Mouse (Mus musculus): ENCODE measurements around the gene Wif1. TPM values are rescaled to one million over a fixed set of nuclear protein-coding genes. Genes with fewer than 3 reads are reported as not detected.

Gene Wif1
- total RNA-seq (2021): 1 to 10 TPM; 2.3 to 2.5 TPM

DNA sequence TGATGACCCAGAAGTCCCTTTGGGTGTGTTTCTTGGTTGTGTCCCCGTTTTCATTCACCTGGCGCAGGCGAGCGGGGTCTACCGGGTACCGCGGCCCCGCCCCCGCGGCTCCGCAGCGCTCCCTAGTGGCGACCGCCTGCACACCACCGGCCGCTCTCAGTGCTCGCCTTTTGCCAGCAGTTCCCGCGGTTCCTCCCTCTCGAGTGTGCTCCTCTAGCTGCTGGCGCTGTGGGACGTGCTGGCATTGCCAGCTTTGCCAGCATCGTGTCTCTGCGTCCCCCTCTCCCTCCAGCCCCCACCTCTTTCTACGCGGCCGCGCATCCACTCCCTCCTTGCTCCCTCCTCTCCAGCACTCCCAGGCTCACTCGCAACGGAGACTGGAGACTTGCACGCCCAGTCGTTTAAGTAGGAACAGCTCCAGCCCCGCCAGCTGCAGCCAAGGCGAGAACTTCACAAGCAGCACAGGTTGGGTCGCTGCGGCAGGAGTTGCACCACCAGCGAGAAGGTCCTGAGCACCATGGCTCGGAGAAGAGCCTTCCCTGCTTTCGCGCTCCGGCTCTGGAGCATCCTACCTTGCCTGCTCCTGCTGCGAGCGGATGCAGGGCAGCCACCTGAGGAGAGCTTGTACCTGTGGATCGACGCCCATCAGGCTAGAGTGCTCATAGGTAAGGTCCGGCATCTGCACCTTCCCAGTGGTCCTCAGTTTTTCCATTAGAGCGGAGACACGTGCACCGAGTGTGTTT, at the start of gene Wif1:
Gene Wif1, plus strand, starts transcription at position 135 of the 743 bp plus-strand sequence.
- peak; percentile 77 to 85 for DNase-seq
- intact Hi-C loops (cut with DNase I): loop anchor here (1.0 to 5.0 kb wide), 4 partner anchors 55 to 222 kb away; partner anchors contain the start of gene Lemd3

DNA sequence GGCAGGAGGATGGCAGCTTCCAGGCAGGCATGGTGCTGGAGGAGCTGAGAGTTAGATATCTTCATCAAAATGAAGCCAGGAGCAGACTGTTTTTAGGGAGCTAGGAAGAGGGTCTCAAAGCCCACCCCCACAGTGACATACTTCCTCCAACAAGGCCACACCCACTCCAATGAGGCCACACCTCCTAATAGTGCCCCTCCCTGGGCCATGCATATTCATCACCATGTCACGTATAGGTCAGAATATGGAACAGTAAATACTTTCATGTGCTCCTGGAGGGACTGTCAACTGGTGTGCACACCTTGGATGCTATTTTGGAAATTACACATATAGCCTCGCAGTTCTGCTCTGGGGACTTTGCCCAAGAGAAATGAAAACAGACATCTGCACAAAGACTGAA, 31.6 kb upstream of the Wif1 start:
- DNase-seq: no peak
- intact Hi-C loops (cut with DNase I): no loop called here

DNA sequence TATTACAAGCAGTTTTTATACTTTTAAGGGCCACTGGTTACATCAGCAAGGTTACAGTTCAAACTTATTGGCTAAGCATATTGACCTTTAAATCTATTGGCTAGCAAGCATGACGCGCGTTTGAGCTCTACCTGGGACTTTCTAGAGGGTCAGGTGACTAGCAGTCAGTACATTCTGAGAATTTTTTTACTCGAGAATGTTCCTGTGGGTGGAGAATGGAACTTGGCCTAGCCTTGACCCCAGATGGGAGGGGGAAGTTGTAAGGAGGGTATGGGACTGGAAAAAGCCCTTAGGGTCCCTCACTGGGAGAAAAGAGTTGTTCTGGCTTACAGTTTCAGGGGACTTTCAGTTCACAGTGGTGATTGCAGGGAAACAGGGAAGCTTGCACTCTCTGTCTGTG, 22.3 kb upstream of the Wif1 start:
- DNase-seq: no peak
- intact Hi-C loops (cut with DNase I): no loop called here

DNA sequence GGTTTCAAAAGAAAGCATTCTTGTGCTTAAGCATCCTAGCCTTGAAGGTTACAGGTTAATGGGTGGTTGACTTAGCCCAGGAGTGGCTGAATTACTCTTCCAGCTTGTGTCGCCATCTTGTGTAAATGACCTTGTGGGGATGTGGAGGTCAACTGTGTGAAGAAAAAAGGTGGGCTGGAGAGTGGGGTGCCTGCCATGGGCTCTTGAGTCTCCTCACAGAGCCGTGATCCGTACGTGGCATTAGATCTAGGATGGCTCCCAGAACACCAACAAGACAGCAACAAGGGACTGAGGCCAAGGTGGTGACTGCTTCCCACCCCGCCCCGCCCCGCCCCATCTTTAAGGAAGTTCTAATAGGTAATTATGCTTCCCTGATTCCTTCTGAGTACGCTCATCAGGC, 17.5 kb upstream of the Wif1 start:
- intact Hi-C loops (cut with DNase I): no loop called here
- no peak for DNase-seq

DNA sequence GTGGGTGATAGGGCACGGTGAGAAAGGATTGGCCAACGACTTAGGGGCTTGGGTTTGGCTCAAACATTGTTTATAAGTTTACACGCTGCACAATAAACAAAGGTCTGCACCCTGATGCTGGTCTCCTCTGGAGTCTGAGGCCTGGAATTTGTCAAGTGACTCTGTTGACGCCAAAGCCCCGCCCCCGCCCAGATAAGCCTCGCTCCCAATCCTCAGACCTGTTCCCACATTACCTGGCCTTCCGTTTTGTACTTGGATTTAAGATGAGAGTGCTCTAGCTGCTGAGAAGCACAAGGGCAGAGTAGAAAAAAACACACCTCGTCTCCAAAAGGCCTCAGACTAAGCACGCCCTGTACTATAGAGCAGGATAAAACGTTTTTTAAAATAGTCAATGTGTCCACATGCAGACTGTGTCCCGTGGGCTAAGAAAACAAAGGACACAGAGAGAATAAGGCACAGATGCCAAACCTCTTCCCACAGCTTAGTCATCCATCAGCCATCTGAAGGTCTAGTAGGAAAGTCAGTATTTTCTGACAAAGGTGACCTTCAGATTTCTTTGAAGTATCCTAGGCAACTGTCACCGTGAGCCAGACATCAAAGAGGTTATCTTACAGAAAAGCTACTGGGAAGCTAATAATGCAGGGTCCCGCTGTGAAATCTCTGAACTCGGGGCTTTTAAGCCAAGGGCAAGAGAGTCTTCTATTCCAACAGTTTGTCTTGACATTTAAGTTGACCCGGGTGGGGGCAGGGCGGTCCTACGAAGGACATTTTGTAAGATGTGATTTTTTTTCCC, 16.9 kb upstream of the Wif1 start:
- intact Hi-C loops (cut with DNase I): no loop called here

DNA sequence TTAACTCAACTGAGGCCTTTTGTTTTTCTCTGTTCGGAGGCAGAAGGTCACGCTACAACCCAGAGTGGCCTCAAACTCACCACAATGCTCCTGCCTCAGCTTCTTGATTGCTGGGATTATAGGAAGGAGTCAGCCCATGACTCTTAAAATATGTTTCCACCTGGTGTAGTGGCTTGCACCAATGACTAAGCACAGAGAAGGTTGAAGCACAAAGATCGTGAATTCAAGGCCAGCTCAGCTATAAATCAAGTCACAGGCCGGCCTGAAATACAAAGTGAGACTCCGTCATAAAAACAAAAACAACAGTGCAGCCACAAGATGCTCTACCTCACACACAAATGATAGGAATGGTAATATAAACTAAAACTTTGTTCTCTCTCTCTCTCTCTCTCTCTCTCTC, 10.8 kb upstream of the Wif1 start:
- intact Hi-C loops (cut with DNase I): no loop called here

More for the DNA sequence above, 16.9 kb upstream of the Wif1 start:
- no peak for DNase-seq

DNA sequence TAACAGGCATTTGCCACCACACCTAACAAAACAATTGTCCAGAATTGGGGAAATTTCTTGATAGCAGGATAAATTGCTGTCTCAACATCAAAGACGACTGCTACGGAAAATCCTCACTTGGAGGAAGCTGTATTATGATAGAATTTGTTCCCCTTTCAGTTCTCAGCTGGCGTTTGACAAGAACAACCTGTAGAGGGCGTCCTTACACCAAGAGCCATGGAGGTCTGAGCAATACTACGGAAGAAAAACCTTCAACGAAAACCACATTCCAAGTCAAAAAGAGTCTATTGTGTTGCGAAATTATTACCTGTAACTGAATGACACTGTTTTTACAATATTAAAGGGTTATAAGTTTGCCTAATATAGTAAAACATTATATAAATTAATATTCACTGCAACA, 2.0 kb upstream of the Wif1 start:
- intact Hi-C loops (cut with DNase I): loop anchor here (2.0 to 5.0 kb wide), 2 partner anchors 53 to 155 kb away; partner anchors contain the start of gene Lemd3
- peak; percentile 5 to 7 for DNase-seq

More for the DNA sequence above, 10.8 kb upstream of the Wif1 start:
- no peak for DNase-seq

DNA sequence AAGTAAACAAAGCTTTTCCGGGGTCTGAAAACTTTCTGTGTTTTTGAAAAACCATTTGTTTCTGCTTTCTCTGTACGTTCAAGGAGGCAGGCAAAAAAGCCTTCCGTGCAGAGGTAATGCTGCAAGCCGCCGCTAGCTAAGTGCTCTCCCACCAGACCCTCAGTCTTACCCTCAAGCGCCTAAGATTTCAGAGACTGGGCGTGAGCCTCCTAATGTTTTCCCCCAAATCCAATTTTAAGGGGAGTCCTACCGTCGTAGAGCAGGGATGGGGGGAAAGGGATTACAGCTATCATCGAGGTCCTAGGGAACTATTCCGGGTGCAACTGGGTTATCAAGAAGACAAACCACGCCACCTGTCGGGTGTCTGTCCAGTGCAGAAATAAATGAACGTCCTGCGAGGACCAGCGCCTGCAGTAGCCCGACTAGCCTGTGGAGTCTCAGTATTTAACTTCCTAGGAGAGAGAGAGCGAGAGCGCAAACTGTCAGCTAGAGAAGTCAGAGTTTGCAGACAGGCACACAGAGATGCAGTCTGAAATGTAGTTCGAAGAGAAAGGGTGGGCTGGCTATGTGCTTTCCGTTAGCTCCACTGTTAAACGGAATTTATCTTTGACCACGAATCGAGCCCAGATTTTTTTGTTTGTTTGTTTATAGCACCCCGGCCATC, 500 bp upstream of the Wif1 start:
- intact Hi-C loops (cut with DNase I): loop anchor here (1.0 to 5.0 kb wide), 4 partner anchors 54 to 223 kb away; partner anchors contain the start of gene Lemd3
- peak; percentile 64 to 69 for DNase-seq

DNA sequence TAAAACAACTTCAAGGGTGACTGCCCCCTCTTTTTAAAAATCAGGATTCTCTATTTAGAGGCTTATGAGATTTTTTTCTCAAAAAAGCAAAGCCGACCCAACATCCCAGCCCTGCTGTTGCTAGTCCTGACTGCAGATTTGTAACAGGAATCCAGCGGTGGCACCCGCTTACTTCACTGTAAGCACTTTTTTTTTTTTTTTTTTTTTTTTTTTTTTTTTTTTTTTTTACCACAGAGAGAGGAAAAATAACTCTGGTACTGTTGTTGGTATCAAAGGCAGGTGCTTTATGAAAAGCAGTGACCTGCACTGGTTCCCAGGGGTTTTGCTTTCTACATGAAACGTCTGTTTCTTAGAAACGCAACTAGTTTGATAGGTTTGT, 798 bp downstream of the Wif1 start:
- intact Hi-C loops (cut with DNase I): loop anchor here (5.0 kb wide), 1 partner anchor 157 kb away; no protein-coding TSS in a partner anchor
- DNase-seq: no peak

DNA sequence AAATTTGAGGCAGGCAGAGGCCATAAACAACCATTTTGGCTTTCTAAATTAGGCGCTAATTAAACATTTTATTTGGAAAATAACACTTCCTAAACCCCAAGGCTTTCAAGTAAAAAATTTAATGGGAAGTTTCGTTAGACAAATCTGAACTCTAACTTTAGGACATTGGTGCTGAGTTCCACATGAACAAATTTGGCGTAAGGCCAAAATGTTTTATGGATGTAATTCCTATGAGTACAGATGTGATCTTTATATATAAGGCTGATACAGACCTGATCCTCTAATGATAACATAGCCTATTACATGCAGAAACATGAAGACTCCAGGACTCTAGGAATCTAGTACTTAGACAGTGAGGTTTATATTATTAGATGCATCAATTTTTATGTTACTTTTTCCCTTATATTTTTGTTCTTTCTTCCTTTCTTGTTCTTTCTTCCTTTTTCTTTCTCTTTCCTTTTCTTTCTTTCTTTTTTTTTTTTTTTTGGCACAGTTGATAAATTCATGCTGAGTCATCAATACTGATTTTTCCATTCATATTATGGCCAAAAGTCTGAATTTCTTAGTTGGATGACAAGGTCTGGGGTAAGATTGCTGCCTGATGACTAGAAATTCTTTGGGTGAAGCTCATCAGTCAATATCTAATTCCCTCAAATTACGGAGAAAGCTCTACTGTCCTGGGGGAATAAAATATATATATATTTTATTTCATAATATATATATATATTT, 5.0 kb downstream of the Wif1 start:
- intact Hi-C loops (cut with DNase I): no loop called here
- no peak for DNase-seq

DNA sequence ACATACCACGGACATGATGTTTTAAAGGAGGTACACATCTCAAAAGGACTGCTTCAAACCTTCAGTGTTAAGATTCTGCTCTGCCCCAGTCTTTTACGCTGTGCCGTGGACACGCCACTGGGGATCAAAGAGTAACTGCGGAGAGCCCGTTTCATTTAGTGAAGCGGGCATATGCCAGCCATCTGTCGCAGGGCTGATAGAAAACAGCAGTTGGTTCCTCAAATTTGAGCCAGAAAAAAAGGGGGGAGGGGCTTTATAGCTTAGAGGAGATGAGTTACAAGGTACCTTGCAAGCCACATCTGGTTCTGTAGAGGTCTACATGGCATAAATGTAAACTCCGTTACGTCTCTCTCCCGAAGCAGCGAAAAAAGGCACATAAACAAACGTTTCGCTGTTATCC, 7.2 kb downstream of the Wif1 start:
- intact Hi-C loops (cut with DNase I): no loop called here
- DNase-seq: no peak

DNA sequence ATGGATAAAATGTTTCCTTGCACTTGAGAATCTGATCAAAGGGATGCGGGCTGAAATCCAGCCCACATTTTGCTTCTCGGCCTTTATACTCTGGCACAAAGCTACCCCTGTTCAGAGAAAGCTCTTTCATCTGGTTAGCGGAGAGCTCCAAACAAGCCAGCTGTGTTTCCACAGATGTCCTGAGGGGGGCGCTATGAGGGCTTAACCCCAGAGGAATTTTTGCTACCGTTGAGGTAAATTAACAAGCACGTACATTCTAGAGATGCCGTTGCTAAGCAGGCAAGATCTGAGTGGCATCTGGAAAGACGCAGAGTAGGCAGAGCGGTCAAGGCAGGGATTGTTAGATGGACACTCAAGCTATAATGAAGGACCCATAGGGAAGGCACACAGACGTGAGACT, 13.7 kb downstream of the Wif1 start:
- intact Hi-C loops (cut with DNase I): no loop called here
- no peak for DNase-seq

DNA sequence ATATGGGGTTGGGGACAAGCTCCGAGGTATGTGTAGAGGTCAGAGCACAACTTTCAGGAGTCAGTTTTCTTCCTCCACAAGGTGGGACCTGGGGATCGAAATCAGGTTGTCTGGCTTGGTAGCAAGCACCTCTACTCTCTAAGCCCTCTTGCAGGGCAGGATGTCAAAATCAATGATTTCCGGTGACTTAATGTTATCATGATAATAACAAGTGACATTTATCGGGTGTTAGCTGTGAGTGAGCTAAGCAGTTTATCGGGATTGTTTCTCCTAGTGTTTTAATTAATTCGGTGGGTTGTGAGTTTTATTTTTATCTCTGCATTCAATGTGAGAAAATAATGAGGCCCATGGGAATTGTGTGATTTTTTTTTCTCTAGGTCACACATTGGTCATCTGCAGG, 18.3 kb downstream of the Wif1 start:
- no peak for DNase-seq
- intact Hi-C loops (cut with DNase I): no loop called here

DNA sequence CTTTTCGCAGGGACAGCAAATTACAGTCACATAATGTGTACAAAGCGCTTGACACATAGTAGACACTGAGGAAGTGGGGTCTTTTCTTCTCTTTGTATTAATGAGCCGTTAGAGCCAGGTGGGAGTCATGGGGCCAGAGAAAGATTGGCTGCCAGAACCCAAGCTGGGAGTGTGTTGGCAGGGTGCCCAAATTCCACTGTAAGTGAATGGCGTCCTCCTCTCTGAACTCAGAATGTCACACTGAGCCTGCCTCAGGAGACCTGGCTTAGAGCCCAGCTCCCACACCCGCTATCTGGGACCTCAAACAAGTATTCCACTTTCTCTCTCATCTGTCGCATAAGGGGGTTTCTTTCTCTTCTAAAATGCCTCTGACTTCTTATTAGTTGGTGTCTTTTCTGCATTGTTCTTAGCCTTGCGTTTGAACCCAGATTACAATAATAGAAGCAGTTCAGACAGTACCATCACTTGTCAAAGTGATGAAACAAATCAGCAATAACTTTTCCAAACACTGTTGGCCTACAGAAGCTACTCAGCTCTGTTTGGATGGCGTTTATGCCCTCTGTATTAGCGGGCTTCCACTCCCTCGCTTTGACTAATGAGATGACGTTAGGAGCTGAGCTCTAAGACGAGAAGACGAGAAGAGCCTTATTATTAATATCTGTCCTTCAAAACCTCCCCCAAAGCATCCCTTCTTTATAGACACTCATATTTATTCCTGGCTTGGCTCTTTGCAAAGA, 21.9 kb downstream of the Wif1 start:
- peak; percentile 68 to 70 for DNase-seq
- intact Hi-C loops (cut with DNase I): no loop called here

DNA sequence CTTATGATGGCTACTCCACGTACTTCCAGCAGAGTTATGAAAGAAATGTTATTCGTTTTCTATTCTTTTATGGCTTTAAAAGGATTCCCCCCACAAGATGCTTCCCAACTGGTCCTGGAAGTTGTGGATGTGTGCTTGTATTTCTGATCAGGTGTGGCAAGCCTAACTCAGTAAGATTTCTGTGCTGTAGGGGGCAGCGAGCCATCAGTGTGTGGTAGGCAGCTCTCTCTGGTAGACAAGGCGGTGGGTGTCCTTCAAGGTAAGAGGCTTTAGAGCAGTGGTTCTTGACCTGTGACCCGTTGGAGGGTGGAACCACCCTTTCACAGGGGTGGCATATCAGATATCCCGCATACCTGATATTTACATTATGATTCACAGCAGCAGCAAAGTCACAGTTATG, 23.1 kb downstream of the Wif1 start:
- DNase-seq: no peak

DNA sequence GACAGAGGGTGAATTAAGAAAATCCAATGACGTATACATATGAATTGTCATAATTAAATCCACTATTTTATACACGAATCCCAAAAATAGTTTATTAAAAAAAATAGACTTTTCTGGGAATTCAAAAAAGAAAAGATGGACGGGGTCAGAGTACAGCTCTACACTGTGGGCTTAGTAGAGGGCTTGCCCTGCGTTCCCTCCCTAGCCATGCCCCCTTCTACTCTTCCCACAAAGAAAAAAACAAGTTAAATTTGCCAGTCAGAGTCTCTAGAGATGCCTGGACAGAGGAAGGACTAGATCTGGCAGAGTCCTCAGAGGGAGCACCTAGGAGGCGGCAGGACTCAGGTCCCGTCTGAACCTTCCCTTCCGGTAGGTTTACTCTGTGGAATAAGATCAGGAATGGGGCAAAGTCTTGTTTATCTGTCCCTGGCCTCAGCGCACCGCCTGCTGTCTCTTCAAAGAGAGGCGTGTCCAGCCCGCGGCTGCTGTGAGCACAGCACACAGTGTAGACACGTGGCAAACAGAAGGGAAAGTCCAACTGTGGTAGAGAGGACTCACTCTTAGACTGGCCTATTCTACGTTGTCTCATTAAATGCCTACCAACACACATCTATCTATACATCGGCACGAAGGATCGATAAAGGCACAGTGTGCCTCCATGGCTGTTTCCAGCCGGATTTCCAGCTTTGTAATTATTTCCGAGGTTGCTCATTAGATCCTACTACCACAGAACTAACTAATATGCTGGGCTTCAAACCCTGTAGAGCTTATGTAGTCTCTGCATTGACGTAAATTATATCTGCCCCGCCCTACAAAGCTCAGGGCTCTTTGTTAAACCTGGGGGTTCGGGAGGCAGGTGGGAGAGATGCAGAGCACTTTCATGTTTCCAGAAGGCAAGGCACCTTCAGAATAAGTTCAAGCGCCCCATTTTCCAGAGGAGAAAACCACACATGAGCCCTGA, 25.6 kb downstream of the Wif1 start:
- intact Hi-C loops (cut with DNase I): no loop called here
- no peak for DNase-seq

More for the DNA sequence above, 23.1 kb downstream of the Wif1 start:
- intact Hi-C loops (cut with DNase I): no loop called here

DNA sequence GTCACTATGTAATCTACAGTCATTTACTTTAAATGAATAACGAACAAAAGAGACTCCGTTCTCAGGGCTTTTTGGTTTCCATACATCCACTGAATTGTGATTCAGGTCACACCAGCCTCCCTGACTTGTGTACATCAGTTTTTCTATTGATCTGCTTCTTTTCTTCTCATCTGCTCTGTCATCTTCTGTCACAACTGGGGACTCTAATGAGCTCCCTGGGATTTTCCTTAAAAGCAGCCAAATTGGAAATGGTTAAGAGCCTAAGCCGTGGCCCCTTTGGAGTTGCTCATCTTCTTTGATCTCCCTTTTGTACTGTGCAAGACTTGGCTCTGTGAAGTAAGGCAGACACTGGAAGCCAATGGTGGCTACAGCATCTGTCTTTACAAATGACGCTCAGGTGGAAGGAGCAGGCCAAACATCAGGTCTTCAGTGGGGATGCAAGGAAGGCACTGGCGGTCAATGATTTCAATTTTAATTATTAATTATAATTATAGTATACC, 27.6 kb downstream of the Wif1 start:
- intact Hi-C loops (cut with DNase I): no loop called here
- no peak for DNase-seq

DNA sequence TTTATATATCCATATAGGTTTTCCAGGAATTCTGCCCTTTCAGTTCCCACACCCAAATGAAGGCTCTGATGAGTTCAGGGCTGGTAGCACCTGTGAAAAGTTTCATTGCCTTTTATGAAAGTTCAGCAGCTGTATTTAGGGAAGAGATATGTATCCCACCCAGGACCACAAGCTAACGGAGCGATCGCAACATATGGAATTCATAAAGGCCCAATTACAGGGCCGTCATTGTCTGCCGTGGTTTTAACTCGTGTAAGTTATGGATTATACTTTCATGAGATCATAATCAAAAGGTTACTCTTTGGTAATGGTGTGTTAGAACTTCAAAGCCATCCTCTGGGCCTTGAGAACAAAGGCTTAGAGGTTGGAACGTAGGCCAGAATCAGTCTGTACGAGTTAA, 28.9 kb downstream of the Wif1 start:
- DNase-seq: no peak
- intact Hi-C loops (cut with DNase I): no loop called here
